Mouse (Mus musculus): Measurements from ENCODE around the gene Zdhhc12. TPM values are rescaled to one million over a fixed set of nuclear protein-coding genes. Genes with fewer than 3 reads are reported as not detected.

Zdhhc12 gene
- polyA plus RNA-seq, 1 experiment: 58.2 TPM

GRCm38 (mm10) chr2:30078760-30079159, 14.7 kb downstream of the Zdhhc12 start:
- H3K27me3 ChIP-seq (replicated peaks): no peaks in the 10 kb centered on the region
- no peaks in the 10 kb centered on the region for H3K9me3 ChIP-seq
- TF ChIP-seq GATA1 (IDR thresholded peaks at IDR 0.05; ENCODE audit: borderline replicate concordance, low read length) (no peak), FLI1 (IDR thresholded peaks at IDR 0.05; ENCODE audit: low read length) (no peak)
- peaks cover 47% of the 10 kb centered on the region for H3K4me1 ChIP-seq
- H3K36me3 ChIP-seq (replicated peaks; ENCODE audit: low read length): peaks cover 49% of the 10 kb centered on the region
- peak overlapping the region; percentile 97 for H3K4me3 ChIP-seq (replicated peaks)

DNA sequence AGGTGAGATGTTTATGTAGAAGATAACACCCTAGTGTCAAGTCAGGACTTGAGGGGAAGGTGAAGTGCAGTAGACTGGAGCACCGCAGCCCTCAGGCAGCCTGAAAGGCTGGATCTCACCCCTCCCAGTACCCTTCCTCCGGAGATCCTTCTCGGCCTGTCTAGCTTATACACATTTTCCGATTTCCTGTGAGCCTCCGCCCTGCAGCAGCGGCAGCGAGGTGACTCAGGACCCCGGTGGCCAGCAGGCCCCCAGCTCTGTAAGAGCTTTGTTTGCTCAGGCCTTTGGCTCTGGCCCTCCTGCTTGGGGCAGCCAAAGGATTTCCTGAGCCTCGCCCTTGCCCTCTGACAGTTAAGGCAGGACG, 15.1 kb downstream of the Zdhhc12 start:
- H3K27me3 ChIP-seq (replicated peaks): no peaks in the 10 kb centered on the region
- H3K4me3 ChIP-seq (replicated peaks): peak overlapping the region; percentile 97
- H3K9me3 ChIP-seq: no peaks in the 10 kb centered on the region
- peaks cover 52% of the 10 kb centered on the region for H3K36me3 ChIP-seq (replicated peaks; ENCODE audit: low read length)
- TF ChIP-seq FLI1 (IDR thresholded peaks at IDR 0.05; ENCODE audit: low read length): no peak
- no peak for TF ChIP-seq GATA1 (IDR thresholded peaks at IDR 0.05; ENCODE audit: borderline replicate concordance, low read length)
- peaks cover 47% of the 10 kb centered on the region for H3K4me1 ChIP-seq

DNA sequence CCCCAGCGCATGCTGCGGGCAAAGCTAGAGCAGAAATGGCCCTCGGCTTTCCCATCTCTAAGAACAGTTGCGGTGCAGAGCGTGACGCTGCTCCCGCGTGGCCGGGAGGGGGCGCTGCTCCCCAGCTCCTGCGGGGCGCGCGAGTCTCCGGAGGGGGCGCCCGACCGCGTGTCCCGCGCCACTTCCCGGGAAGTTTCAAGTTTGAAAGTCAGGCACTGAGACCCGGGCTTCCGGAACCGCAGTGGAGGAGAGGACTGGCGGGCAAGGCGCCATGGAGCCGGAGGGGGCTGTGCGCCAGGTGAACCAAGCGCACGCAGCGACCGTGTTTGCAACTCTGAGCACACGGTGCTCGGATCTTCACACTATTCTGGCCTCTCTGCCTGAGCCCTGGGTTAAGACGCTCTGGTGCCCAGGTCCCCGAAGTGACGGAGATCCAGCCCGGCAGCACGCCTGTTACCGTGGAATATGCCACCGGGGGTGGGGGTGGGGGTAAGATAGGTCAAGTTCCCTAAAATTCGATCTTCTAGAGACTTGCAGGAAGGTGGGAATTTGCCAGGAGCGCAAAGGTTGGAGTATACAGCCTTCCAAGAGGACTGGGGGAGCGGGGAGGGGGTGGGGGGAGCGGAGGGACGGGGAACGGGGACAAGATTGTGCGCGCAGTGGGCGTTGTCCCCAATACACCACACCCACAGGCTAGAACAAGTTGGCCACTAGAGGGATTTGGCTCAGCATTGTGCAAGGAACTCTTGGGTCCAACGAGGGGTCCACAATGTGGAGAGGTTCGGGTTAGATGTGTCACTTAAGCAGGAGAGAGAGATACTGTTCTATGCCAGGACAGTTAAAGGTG, 15.7 kb downstream of the Zdhhc12 start, which contains the start of gene Pkn3:
Pkn3 (plus strand) TSS at position 183 of the 847 bp plus-strand sequence.
- Histone ChIP-seq H3K4me3 (replicated peaks) (peak within 1 kb of the TSS; percentile 97), H3K27me3 (replicated peaks) (no peaks in the 10 kb centered on the region), H3K9me3 (no peaks in the 10 kb centered on the region), H3K36me3 (replicated peaks; ENCODE audit: low read length) (peaks cover 52% of the 10 kb centered on the region), H3K4me1 (peaks cover 42% of the 10 kb centered on the region)
- no peak for TF ChIP-seq GATA1 (IDR thresholded peaks at IDR 0.05; ENCODE audit: borderline replicate concordance, low read length)
- TF ChIP-seq FLI1 (IDR thresholded peaks at IDR 0.05; ENCODE audit: low read length): no peak; the same call in 1 of the 2 replicates

DNA sequence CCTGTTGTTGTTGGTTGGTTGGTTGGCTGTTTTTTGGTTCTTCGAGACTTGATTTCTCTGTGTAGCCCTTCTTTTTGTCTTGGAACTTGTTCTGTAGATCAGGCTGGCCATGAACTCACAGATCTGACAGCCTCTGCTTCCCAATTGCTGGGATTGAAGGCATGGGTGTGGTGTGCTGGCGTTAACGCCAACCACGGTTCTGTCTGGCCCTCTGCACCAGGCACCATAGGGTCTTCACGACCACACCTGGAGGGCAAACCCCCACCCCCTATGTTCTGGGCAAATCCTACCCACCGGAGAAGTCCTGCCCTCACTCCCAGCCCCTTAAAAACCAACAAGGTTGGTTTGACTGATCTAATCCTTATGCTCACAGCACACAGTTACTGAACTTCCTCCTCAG, 16.5 kb downstream of the Zdhhc12 start:
- peak overlapping the region; percentile 97 for H3K4me3 ChIP-seq (replicated peaks)
- H3K36me3 ChIP-seq (replicated peaks; ENCODE audit: low read length): peaks cover 49% of the 10 kb centered on the region
- H3K27me3 ChIP-seq (replicated peaks): no peaks in the 10 kb centered on the region
- peaks cover 40% of the 10 kb centered on the region for H3K4me1 ChIP-seq
- TF ChIP-seq GATA1 (IDR thresholded peaks at IDR 0.05; ENCODE audit: borderline replicate concordance, low read length): no peak
- TF ChIP-seq FLI1 (IDR thresholded peaks at IDR 0.05; ENCODE audit: low read length): no peak
- H3K9me3 ChIP-seq: no peaks in the 10 kb centered on the region

DNA sequence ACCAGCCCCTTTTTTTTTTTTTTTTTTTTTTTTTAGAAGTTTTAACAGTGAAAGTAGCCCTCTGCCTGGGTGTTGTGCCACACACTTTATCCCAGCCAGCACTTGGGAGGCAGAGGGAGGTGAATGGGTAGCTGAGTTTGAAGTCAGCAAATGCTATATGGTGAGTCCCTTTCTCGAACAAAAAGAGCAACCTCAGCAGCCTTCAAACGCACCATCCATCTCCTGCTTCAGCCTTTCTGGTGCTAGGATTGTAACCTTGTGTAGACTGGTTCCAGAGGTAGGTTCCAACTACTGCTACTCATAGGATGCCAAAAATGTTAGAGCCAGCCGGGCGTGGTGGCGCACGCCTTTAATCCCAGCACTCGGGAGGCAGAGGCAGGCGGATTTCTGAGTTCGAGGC, 17.0 kb downstream of the Zdhhc12 start:
- Histone ChIP-seq H3K4me1 (peaks cover 40% of the 10 kb centered on the region), H3K27me3 (replicated peaks) (no peaks in the 10 kb centered on the region), H3K4me3 (replicated peaks) (no peak overlapping the region), H3K36me3 (replicated peaks; ENCODE audit: low read length) (peaks cover 44% of the 10 kb centered on the region), H3K9me3 (no peaks in the 10 kb centered on the region)
- TF ChIP-seq FLI1 (IDR thresholded peaks at IDR 0.05; ENCODE audit: low read length): no peak
- TF ChIP-seq GATA1 (IDR thresholded peaks at IDR 0.05; ENCODE audit: borderline replicate concordance, low read length): no peak

GRCm38 (mm10) chr2:30075625-30076024, 17.8 kb downstream of the Zdhhc12 start:
- Histone ChIP-seq H3K4me3 (replicated peaks) (no peak overlapping the region), H3K27me3 (replicated peaks) (no peaks in the 10 kb centered on the region), H3K4me1 (peaks cover 39% of the 10 kb centered on the region), H3K36me3 (replicated peaks; ENCODE audit: low read length) (peaks cover 37% of the 10 kb centered on the region), H3K9me3 (no peaks in the 10 kb centered on the region)
- TF ChIP-seq GATA1 (IDR thresholded peaks at IDR 0.05; ENCODE audit: borderline replicate concordance, low read length): no peak
- TF ChIP-seq FLI1 (IDR thresholded peaks at IDR 0.05; ENCODE audit: low read length): no peak

GRCm38 (mm10) chr2:30073285-30073684, 20.2 kb downstream of the Zdhhc12 start:
- no peaks in the 10 kb centered on the region for H3K9me3 ChIP-seq
- no peak for TF ChIP-seq FLI1 (IDR thresholded peaks at IDR 0.05; ENCODE audit: low read length)
- no peak for TF ChIP-seq GATA1 (IDR thresholded peaks at IDR 0.05; ENCODE audit: borderline replicate concordance, low read length)
- no peak overlapping the region for H3K4me3 ChIP-seq (replicated peaks)
- peaks cover 44% of the 10 kb centered on the region for H3K36me3 ChIP-seq (replicated peaks; ENCODE audit: low read length)
- H3K4me1 ChIP-seq: peaks cover 28% of the 10 kb centered on the region
- no peaks in the 10 kb centered on the region for H3K27me3 ChIP-seq (replicated peaks)

DNA sequence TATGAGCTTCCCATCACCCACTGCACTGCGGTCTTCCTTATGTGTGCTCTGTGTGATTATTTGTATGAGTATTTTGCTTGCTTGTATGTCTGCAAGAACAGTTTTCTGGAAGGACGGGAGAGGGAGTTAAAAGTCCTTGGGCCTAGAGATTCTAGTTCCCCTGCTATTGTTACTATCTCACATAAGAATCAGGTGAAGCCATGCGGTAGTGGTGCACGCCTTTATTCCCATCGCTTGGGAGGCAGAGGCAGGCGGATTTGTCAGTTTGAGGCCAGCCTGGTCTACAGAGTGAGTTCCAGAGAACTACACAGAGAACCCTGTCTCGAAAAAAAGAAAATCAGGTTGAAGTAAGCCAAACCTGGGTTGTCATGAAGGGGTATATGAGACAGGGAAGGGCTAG, 20.6 kb downstream of the Zdhhc12 start:
- TF ChIP-seq FLI1 (IDR thresholded peaks at IDR 0.05; ENCODE audit: low read length) (no peak), GATA1 (IDR thresholded peaks at IDR 0.05; ENCODE audit: borderline replicate concordance, low read length) (no peak)
- H3K4me3 ChIP-seq (replicated peaks): no peak overlapping the region
- no peaks in the 10 kb centered on the region for H3K27me3 ChIP-seq (replicated peaks)
- H3K36me3 ChIP-seq (replicated peaks; ENCODE audit: low read length): peaks cover 48% of the 10 kb centered on the region
- no peaks in the 10 kb centered on the region for H3K9me3 ChIP-seq
- peaks cover 28% of the 10 kb centered on the region for H3K4me1 ChIP-seq

- Histone ChIP-seq H3K4me1 (peaks cover 43% of the 10 kb centered on the region), H3K27me3 (replicated peaks) (no peaks in the 10 kb centered on the region), H3K9me3 (no peaks in the 10 kb centered on the region), H3K4me3 (replicated peaks) (peak overlapping the region; percentile 96), H3K36me3 (replicated peaks; ENCODE audit: low read length) (peaks cover 33% of the 10 kb centered on the region)
- no peak for TF ChIP-seq GATA1 (IDR thresholded peaks at IDR 0.05; ENCODE audit: borderline replicate concordance, low read length)
- no peak for TF ChIP-seq FLI1 (IDR thresholded peaks at IDR 0.05; ENCODE audit: low read length)
Measured at GRCm38 (mm10) chr2:30067962-30068361, 25.5 kb downstream of the Zdhhc12 start.

All from megakaryocyte, embryonic 14.5 days (primary cell).